Mouse (Mus musculus) liver, embryonic 15.5 days (tissue): ENCODE data around the gene Crp. TPM values are rescaled to one million over a fixed set of nuclear protein-coding genes. Genes with fewer than 3 reads are reported as not detected.
A peak's percentile ranks its signal among the peaks of the same experiment; 100 is the strongest.

Experiments
- ATAC-seq: fragments of 200-750 bp; cut with Nextera tagmentation; 2 replicates; pipeline ENCODE4 v1.8.0; 2017; ENCODE audit warnings: moderate number of reproducible peaks, mild to moderate bottlenecking, moderate library complexity; ENCODE audit not compliant: insufficient read depth
- H3K27ac ChIP-seq: fragments of 300-500 bp; sonication (generic); replicated peaks from 2 replicates; pipeline ENCODE4 v1.5.1; 2015; ENCODE audit warnings: mild to moderate bottlenecking, inconsistent platforms
- H3K27me3 ChIP-seq: fragments of 300-500 bp; sonication (generic); 2 replicates; pipeline ENCODE4 v1.6.1; 2015; ENCODE audit warnings: mild to moderate bottlenecking, inconsistent platforms
- H3K36me3 ChIP-seq: fragments of 300-500 bp; sonication (generic); replicated peaks from 2 replicates; pipeline ENCODE4 v1.6.1; 2015; ENCODE audit warnings: moderate library complexity, mild to moderate bottlenecking, inconsistent platforms
- H3K4me1 ChIP-seq: fragments of 300-500 bp; sonication (generic); replicated peaks from 2 replicates; pipeline ENCODE4 v1.6.1; 2015; ENCODE audit warnings: inconsistent platforms
- H3K4me2 ChIP-seq: fragments of 300-500 bp; sonication (generic); 2 replicates; pipeline ENCODE4 v1.6.1; 2015; ENCODE audit warnings: moderate library complexity, mild to moderate bottlenecking, inconsistent platforms
- H3K4me3 ChIP-seq: fragments of 300-500 bp; sonication (generic); replicated peaks from 2 replicates; pipeline ENCODE4 v1.5.1; 2015; ENCODE audit warnings: mild to moderate bottlenecking, inconsistent platforms
- H3K9ac ChIP-seq: fragments of 300-500 bp; sonication (generic); 2 replicates; pipeline ENCODE4 v1.6.1; 2015; ENCODE audit warnings: moderate library complexity, mild to moderate bottlenecking, inconsistent platforms
- H3K9me3 ChIP-seq: fragments of 300-500 bp; sonication (generic); replicated peaks from 2 replicates; pipeline ENCODE4 v1.6.1; 2016; ENCODE audit warnings: inconsistent platforms
- WGBS: fragments of 180-500 bp; shearing (Covaris S2); methylation state at CpG from one replicate; pipeline ENCODE4 v1.1.7; 2015; ENCODE audit warnings: mixed read lengths; ENCODE audit not compliant: insufficient replicate concordance; 5-methylcytosine and 5-hydroxymethylcytosine counted together
- polyA plus RNA-seq: library from polyadenylated mRNA; unstranded; fragments of >200 nt; fragmentation: Nextera tagmentation; extraction: Ambion mirVana; gene quantifications from 2 replicates; pipeline ENCODE4 v1.2.1, GENCODE M21; 2015

Gene Crp
- polyA plus RNA-seq, 1 experiment from 2014 or later, result 57.7 TPM

- Histone ChIP-seq H3K4me3 (no peak overlapping the region), H3K4me2 (no peak overlapping the region), H3K9ac (no peak overlapping the region), H3K27ac (no peak overlapping the region), H3K9me3 (no peaks in the 10 kb centered on the region), H3K36me3 (no peaks in the 10 kb centered on the region), H3K27me3 (no peaks in the 10 kb centered on the region), H3K4me1 (no peaks in the 10 kb centered on the region)
- ATAC-seq, result no peak
- 67% methylated on average over 4 of the region's 4 CpGs for WGBS
These were observed 17.1 kb upstream of the Crp start for GRCm38 (mm10) chr1:172680742-172681141.

GRCm38 (mm10) chr1:172683551-172683950, 14.3 kb upstream of the Crp start:
- Histone ChIP-seq H3K4me2 (no peak overlapping the region), H3K27me3 (no peaks in the 10 kb centered on the region), H3K27ac (no peak overlapping the region), H3K9me3 (no peaks in the 10 kb centered on the region), H3K4me3 (no peak overlapping the region), H3K4me1 (no peaks in the 10 kb centered on the region), H3K36me3 (no peaks in the 10 kb centered on the region), H3K9ac (no peak overlapping the region)
- ATAC-seq, result no peak
- 63% methylated on average over 5 of the region's 5 CpGs for WGBS

- no peak overlapping the region for H3K27ac ChIP-seq
- WGBS, result 53% methylated on average over 1 of the region's 1 CpGs
- no peak overlapping the region for H3K4me3 ChIP-seq
- no peak for ATAC-seq
- H3K9me3 ChIP-seq, result no peaks in the 10 kb centered on the region
- no peaks in the 10 kb centered on the region for H3K4me1 ChIP-seq
- H3K9ac ChIP-seq, result no peak overlapping the region
- no peak overlapping the region for H3K4me2 ChIP-seq
- no peaks in the 10 kb centered on the region for H3K27me3 ChIP-seq
- H3K36me3 ChIP-seq, result no peaks in the 10 kb centered on the region
These were observed 13.9 kb upstream of the Crp start for GRCm38 (mm10) chr1:172683957-172684356.

- no peaks in the 10 kb centered on the region for H3K9me3 ChIP-seq
These were observed 12.7 kb upstream of the Crp start for GRCm38 (mm10) chr1:172685178-172685577.

GRCm38 (mm10) chr1:172697422-172697821, 433 bp upstream of the Crp start:
- no peak overlapping the region for H3K4me3 ChIP-seq
- H3K36me3 ChIP-seq, result no peaks in the 10 kb centered on the region
- no peaks in the 10 kb centered on the region for H3K9me3 ChIP-seq
- ATAC-seq, result peak; percentile 75
- no peak overlapping the region for H3K9ac ChIP-seq
- no peak overlapping the region for H3K4me2 ChIP-seq
- H3K4me1 ChIP-seq, result no peaks in the 10 kb centered on the region
- 0 out of 2 replicates have a peak overlapping the region, but pooled peaks have one; percentile 45 for H3K27ac ChIP-seq
- no peaks in the 10 kb centered on the region for H3K27me3 ChIP-seq

More at GRCm38 (mm10) chr1:172685178-172685577, 12.7 kb upstream of the Crp start:
- ATAC-seq, result no peak
- Histone ChIP-seq H3K9ac (no peak overlapping the region), H3K4me3 (no peak overlapping the region), H3K36me3 (no peaks in the 10 kb centered on the region), H3K27ac (no peak overlapping the region), H3K27me3 (no peaks in the 10 kb centered on the region), H3K4me1 (no peaks in the 10 kb centered on the region), H3K4me2 (no peak overlapping the region)
- 41% methylated on average over 3 of the region's 3 CpGs for WGBS

- Histone ChIP-seq H3K4me1 (no peaks in the 10 kb centered on the region), H3K9ac (no peak overlapping the region), H3K9me3 (no peaks in the 10 kb centered on the region), H3K4me3 (no peak overlapping the region), H3K27me3 (no peaks in the 10 kb centered on the region), H3K4me2 (no peak overlapping the region), H3K36me3 (no peaks in the 10 kb centered on the region), H3K27ac (no peak overlapping the region)
- ATAC-seq, result no peak
- 65% methylated on average over 3 of the region's 3 CpGs for WGBS
These were observed 3.0 kb downstream of the Crp start for GRCm38 (mm10) chr1:172700814-172701213.

GRCm38 (mm10) chr1:172701381-172701780, 3.5 kb downstream of the Crp start:
- H3K27ac ChIP-seq, result no peak overlapping the region
- no peak overlapping the region for H3K4me3 ChIP-seq
- no peaks in the 10 kb centered on the region for H3K36me3 ChIP-seq
- ATAC-seq, result no peak
- no peaks in the 10 kb centered on the region for H3K9me3 ChIP-seq
- H3K4me1 ChIP-seq, result no peaks in the 10 kb centered on the region
- 72% methylated on average over 2 of the region's 2 CpGs for WGBS
- H3K4me2 ChIP-seq, result no peak overlapping the region
- no peak overlapping the region for H3K9ac ChIP-seq
- H3K27me3 ChIP-seq, result no peaks in the 10 kb centered on the region

- Histone ChIP-seq H3K4me1 (no peaks in the 10 kb centered on the region), H3K36me3 (no peaks in the 10 kb centered on the region), H3K4me3 (no peak overlapping the region), H3K27me3 (no peaks in the 10 kb centered on the region), H3K4me2 (no peak overlapping the region), H3K27ac (no peak overlapping the region), H3K9me3 (no peaks in the 10 kb centered on the region), H3K9ac (no peak overlapping the region)
- 65% methylated on average over 3 of the region's 3 CpGs for WGBS
- no peak for ATAC-seq
These were observed 4.0 kb downstream of the Crp start for GRCm38 (mm10) chr1:172701901-172702300.

GRCm38 (mm10) chr1:172704769-172705168, 6.9 kb downstream of the Crp start:
- no peaks in the 10 kb centered on the region for H3K9me3 ChIP-seq
- no peaks in the 10 kb centered on the region for H3K27me3 ChIP-seq
- H3K9ac ChIP-seq, result no peak overlapping the region
- H3K4me2 ChIP-seq, result no peak overlapping the region
- no peak overlapping the region for H3K4me3 ChIP-seq
- no peaks in the 10 kb centered on the region for H3K4me1 ChIP-seq
- H3K36me3 ChIP-seq, result no peaks in the 10 kb centered on the region
- H3K27ac ChIP-seq, result no peak overlapping the region
- ATAC-seq, result no peak
- WGBS, result 38% methylated on average over 4 of the region's 4 CpGs

- H3K9ac ChIP-seq, result no peak overlapping the region
- 70% methylated on average over 4 of the region's 4 CpGs for WGBS
- H3K27me3 ChIP-seq, result no peaks in the 10 kb centered on the region
- H3K4me1 ChIP-seq, result no peaks in the 10 kb centered on the region
- no peak overlapping the region for H3K27ac ChIP-seq
- no peak overlapping the region for H3K4me3 ChIP-seq
- no peaks in the 10 kb centered on the region for H3K36me3 ChIP-seq
- H3K4me2 ChIP-seq, result no peak overlapping the region
- no peaks in the 10 kb centered on the region for H3K9me3 ChIP-seq
- ATAC-seq, result no peak; the same call in 1 of the 2 replicates
These were observed 8.4 kb downstream of the Crp start for GRCm38 (mm10) chr1:172706243-172706642.

- Histone ChIP-seq H3K4me3 (no peak overlapping the region), H3K4me1 (no peaks in the 10 kb centered on the region), H3K36me3 (no peaks in the 10 kb centered on the region), H3K9ac (no peak overlapping the region), H3K9me3 (no peaks in the 10 kb centered on the region), H3K27me3 (no peaks in the 10 kb centered on the region), H3K27ac (no peak overlapping the region), H3K4me2 (no peak overlapping the region)
- no peak for ATAC-seq
- WGBS, result 55% methylated on average over 3 of the region's 3 CpGs
These were observed 12.0 kb downstream of the Crp start for GRCm38 (mm10) chr1:172709788-172710350.

GRCm38 (mm10) chr1:172711396-172711795, 13.5 kb downstream of the Crp start:
- Histone ChIP-seq H3K9ac (no peak overlapping the region), H3K4me2 (no peak overlapping the region), H3K36me3 (no peaks in the 10 kb centered on the region), H3K27ac (no peak overlapping the region), H3K4me3 (no peak overlapping the region), H3K27me3 (no peaks in the 10 kb centered on the region), H3K4me1 (no peaks in the 10 kb centered on the region), H3K9me3 (no peaks in the 10 kb centered on the region)
- ATAC-seq, result no peak
- 24% methylated on average over 2 of the region's 2 CpGs for whole genome bisulfite sequencing
